Mouse (Mus musculus) erythroblast, embryonic 14.5 days (primary cell): ENCODE results near the gene Clic4.

Experiments used
- GATA1 ChIP-seq: IDR thresholded peaks from 2 replicates; pipeline ENCODE4 v1.6.1; 2012; ENCODE audit warnings: low read length, inconsistent platforms, mixed read lengths
- TAL1 ChIP-seq: IDR thresholded peaks from 3 replicates; pipeline ENCODE4 v1.6.1; 2012; ENCODE audit warnings: low read length, inconsistent platforms, mixed read lengths

GRCm38 (mm10) chr4:135274761-135275160 is 2.1 kb upstream of the Clic4 start:
- TF ChIP-seq TAL1 (no peak), GATA1 (no peak)
